Mouse (Mus musculus) kidney, embryonic 15.5 days (tissue): ENCODE measurements at regions not wholly inside any gene's neighbourhood (a gene's known extent, or its start where the extent isn't known, plus 50 kb on each side); places are given as distances from the start of the nearest gene placed in this dataset.
"Not testable (repeated sequence)": the region's sequence is repeated elsewhere in the genome, so short reads cannot be mapped to it uniquely, and the experiment has no call there.

Experiments
- ATAC-seq: fragments of 200-750 bp; cut with Nextera tagmentation; replicated peaks from 2 replicates; pipeline ENCODE4 v1.8.0; 2017; ENCODE audit warnings: moderate TSS enrichment; ENCODE audit not compliant: low FRiP score
- H3K27ac ChIP-seq: fragments of 300-500 bp; sonication (generic); 2 replicates; pipeline ENCODE4 v1.5.1; 2015; ENCODE audit warnings: mild to moderate bottlenecking, inconsistent platforms
- H3K27me3 ChIP-seq: fragments of 300-500 bp; sonication (generic); 2 replicates; pipeline ENCODE4 v1.6.1; 2015; ENCODE audit warnings: inconsistent platforms
- H3K36me3 ChIP-seq: fragments of 300-500 bp; sonication (generic); 2 replicates; pipeline ENCODE4 v1.6.1; 2015; ENCODE audit warnings: inconsistent platforms
- H3K4me1 ChIP-seq: fragments of 300-500 bp; sonication (generic); 2 replicates; pipeline ENCODE4 v1.6.1; 2015; ENCODE audit warnings: inconsistent platforms
- H3K4me2 ChIP-seq: fragments of 300-500 bp; sonication (generic); 2 replicates; pipeline ENCODE4 v1.6.1; 2015; ENCODE audit warnings: moderate library complexity, mild to moderate bottlenecking, inconsistent platforms
- H3K4me3 ChIP-seq: fragments of 300-500 bp; sonication (generic); replicated peaks from 2 replicates; pipeline ENCODE4 v1.5.1; 2015; ENCODE audit warnings: mild to moderate bottlenecking, inconsistent platforms
- H3K9ac ChIP-seq: fragments of 300-500 bp; sonication (generic); 2 replicates; pipeline ENCODE4 v1.6.1; 2015; ENCODE audit warnings: mild to moderate bottlenecking, inconsistent platforms
- H3K9me3 ChIP-seq: fragments of 300-500 bp; sonication (generic); replicated peaks from 2 replicates; pipeline ENCODE4 v1.6.1; 2016; ENCODE audit warnings: inconsistent platforms
- WGBS: fragments of 180-500 bp; shearing (Covaris S2); methylation state at CpG from one replicate; pipeline ENCODE4 v1.1.7; 2015; ENCODE audit warnings: mixed read lengths; 5-methylcytosine and 5-hydroxymethylcytosine counted together

DNA sequence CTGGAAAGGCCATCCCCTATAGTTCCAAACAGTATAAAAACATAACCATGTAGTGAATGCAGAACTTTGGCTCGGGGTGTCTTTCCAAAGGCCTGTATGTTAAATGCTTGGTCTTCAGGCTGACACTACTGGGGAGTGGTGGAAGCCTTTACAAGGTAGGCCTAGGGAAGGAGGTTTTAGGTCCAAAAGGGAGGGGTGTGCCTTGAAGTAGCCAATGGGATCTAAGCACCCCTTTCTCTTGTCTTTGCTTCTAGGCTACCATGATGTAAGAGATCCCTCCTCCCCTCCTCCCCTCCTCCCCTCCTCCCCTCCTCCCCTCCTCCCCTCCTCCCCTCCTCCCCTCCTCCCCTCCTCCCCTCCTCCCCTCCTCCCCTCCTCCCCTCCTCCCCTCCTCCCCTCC, 56.5 kb upstream of the Fzd7 start:
- ATAC-seq, H3K9ac ChIP-seq: not testable (repeated sequence)

DNA sequence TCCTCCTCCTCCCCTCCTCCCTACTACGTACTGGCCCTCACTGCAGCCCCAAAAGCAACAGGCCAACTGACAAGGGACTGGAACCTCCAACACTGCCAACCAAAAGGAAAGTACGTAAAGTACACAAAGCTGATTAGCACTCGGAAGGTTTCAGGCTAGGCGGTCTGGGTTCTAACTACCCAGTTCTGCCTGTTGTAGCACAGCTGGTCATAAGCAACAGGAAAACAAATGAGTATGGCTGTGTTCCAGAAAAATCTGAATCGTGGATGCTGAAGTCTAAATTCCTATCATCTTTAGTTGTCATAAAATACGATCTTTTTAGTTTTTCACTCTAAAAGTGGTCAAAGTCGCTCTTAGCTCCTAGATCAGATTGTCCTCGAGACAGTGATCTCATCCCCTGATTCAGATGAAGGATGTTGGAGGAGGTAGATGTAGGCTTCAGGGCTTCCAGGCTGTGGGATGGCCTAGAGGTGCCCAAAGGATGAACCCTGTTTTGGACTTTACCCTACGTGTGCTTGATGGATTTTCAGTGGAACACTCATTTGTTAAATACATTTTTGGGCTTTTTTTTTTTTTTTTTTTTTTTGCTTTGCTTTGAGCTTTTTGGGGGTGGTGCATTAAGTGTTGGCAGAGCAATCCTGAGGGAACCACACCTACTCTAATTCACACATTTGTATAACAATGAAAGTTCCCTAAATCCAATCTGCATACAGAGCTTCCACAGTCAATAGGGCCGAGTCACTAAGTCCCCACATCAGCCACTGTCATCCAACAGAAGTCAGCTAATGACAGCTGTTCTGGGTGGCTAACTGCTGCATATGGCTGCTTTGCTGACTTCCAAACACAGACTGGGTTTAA, 55.6 kb upstream of the Fzd7 start:
- H3K27ac ChIP-seq, result peak overlapping the region; percentile 54
- H3K4me1 ChIP-seq, result peaks cover 40% of the 10 kb centered on the region
- H3K9me3 ChIP-seq, result no peaks in the 10 kb centered on the region
- ATAC-seq, result no peak
- H3K4me2 ChIP-seq, result no peak overlapping the region
- no peaks in the 10 kb centered on the region for H3K36me3 ChIP-seq
- no peak overlapping the region for H3K4me3 ChIP-seq
- H3K27me3 ChIP-seq, result no peaks in the 10 kb centered on the region
- no peak overlapping the region for H3K9ac ChIP-seq
- 48% methylated on average over 10 of the region's 10 CpGs for WGBS

More for the DNA sequence above, 56.5 kb upstream of the Fzd7 start:
- H3K4me2 ChIP-seq, H3K4me3 ChIP-seq, H3K27ac ChIP-seq, H3K9me3 ChIP-seq, H3K36me3 ChIP-seq, H3K27me3 ChIP-seq: not testable (repeated sequence)
- H3K4me1 ChIP-seq, result peaks cover 35% of the 10 kb centered on the region
- WGBS, result 95% methylated on average over 1 of the region's 1 CpGs

DNA sequence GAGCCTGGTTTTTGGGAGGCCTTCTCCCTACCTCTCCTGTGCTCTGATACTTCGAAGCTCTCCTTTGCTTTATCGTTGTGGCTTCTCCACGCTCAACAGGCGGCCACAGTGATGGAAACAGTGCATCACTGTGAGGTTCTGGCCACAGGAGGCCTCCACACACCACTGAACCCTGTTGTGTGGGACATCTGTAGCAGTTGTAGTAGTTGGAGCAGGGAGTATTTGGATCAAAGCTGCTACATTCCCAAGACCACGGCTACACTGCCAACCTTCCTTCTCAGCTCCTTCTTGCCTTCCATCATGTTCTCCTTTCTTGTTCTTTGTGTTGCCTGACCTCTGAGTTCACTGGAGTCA, 55.0 kb upstream of the Fzd7 start:
- no peak overlapping the region for H3K9ac ChIP-seq
- no peak overlapping the region for H3K4me3 ChIP-seq
- no peak overlapping the region for H3K4me2 ChIP-seq
- no peaks in the 10 kb centered on the region for H3K9me3 ChIP-seq
- no peaks in the 10 kb centered on the region for H3K27me3 ChIP-seq
- ATAC-seq, result no peak
- peaks cover 38% of the 10 kb centered on the region for H3K4me1 ChIP-seq
- no peaks in the 10 kb centered on the region for H3K36me3 ChIP-seq
- H3K27ac ChIP-seq, result peak overlapping the region; percentile 54
- WGBS, result 65% methylated on average over 5 of the region's 5 CpGs

DNA sequence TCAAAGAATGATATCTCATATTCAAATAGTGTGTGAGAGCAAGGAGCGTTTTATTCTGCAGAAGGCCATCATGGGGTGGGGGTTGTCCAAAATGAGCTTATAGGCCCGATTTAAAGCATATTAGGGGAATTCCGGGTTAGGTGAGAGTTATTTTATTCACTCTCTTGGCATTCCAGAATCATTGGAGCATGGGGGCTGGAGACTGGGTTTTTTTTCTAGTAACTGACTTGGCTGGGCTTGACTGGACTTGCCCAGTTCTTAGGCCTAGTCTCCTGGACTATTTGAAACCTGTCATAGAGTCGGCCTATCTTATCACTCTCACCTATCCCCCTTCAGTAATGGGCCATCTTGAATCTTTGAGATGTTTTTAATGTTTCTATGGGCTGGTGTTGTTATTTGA, 52.9 kb upstream of the Fzd7 start:
- H3K9me3 ChIP-seq, result no peaks in the 10 kb centered on the region
- H3K4me1 ChIP-seq, result peaks cover 24% of the 10 kb centered on the region
- H3K36me3 ChIP-seq, result no peaks in the 10 kb centered on the region
- no peak for ATAC-seq
- no peaks in the 10 kb centered on the region for H3K27me3 ChIP-seq
- H3K4me2 ChIP-seq, result no peak overlapping the region
- H3K4me3 ChIP-seq, result no peak overlapping the region
- no peak overlapping the region for H3K27ac ChIP-seq
- whole genome bisulfite sequencing, result 73% methylated on average over 4 of the region's 4 CpGs
- H3K9ac ChIP-seq, result no peak overlapping the region

DNA sequence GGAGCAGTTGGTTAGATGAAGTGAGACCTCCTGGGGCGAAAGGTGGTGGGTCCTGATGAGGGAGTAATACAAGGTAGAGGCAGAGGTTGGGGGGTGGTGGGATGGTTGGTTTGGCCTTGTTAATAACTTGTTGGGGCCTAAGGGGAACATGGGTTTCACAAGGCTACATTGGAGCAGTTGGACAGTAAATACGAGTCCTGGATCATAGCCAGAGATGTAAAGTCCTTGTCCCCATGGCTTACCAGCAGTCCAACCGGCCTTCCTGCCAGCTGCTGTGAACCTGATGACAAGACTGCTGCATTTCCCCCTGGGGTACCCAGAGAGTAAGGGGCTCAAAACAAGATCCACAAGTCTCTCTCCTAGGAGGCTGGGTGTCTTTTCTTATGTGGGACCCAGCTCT, 52.0 kb upstream of the Fzd7 start:
- H3K4me2 ChIP-seq, result no peak overlapping the region
- H3K9me3 ChIP-seq, result no peaks in the 10 kb centered on the region
- no peak overlapping the region for H3K9ac ChIP-seq
- no peak overlapping the region for H3K27ac ChIP-seq
- H3K4me1 ChIP-seq, result peaks cover 25% of the 10 kb centered on the region
- ATAC-seq, result no peak
- WGBS, result 76% methylated on average over 3 of the region's 3 CpGs
- no peak overlapping the region for H3K4me3 ChIP-seq
- no peaks in the 10 kb centered on the region for H3K36me3 ChIP-seq
- H3K27me3 ChIP-seq, result no peaks in the 10 kb centered on the region

DNA sequence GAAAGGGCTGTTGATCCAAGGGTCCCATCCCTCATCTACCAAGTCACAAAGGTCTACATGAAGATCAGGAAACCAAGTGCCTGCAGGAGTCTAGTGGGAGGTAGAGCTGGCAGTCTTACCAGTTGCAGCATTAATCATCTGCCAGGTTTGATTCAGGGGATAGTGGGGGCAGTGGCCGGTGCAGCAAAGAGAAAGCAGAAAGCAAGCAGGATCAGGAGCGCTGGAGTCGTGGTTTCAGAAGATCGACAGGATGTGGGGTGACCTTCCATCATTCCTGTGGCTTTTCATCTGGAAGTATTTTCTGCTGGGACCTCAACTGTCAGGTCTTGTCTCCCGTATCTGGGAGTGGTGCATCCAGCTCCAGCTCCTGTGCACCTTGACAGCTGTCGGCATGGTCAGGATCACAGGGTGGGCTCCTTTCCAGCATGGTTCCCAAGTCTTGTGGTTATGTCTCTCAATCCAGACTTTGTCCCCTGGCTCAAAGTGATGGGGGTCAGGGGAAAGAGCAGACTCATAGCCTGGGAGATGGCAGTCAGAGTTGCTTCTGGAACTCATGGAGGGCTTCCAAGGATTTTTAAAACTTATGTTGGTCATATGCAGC, 51.2 kb upstream of the Fzd7 start:
- no peaks in the 10 kb centered on the region for H3K27me3 ChIP-seq
- no peaks in the 10 kb centered on the region for H3K9me3 ChIP-seq
- no peak overlapping the region for H3K4me2 ChIP-seq
- no peak overlapping the region for H3K27ac ChIP-seq
- no peaks in the 10 kb centered on the region for H3K36me3 ChIP-seq
- 65% methylated on average over 6 of the region's 6 CpGs for WGBS
- no peak for ATAC-seq
- H3K9ac ChIP-seq, result no peak overlapping the region
- H3K4me3 ChIP-seq, result no peak overlapping the region
- peaks cover 26% of the 10 kb centered on the region for H3K4me1 ChIP-seq
